In genomic region chr11:19205174-19205573, GRCm38 (mm10) we compare ENCODE assay signal across 11 mouse cellular contexts.
A peak's percentile ranks its signal among the peaks of the same experiment; 100 is the strongest.
DNase-seq lines count a peak whose midpoint lies in the region; ATAC-seq lines count a peak whose summit lies in the region.
"Had no signal": no experiment of that assay in that cellular context is flagged by ENCODE, and none has a peak within 500 bp of the region (broad histone marks: within the 10 kb centered on the region; RNA-seq: fewer than 3 reads in every experiment).

No protein-coding gene starts in this region.

- no peak for ATAC-seq in hindbrain, embryonic 13.5 days (ENCODE audit: low FRiP score)
- ATAC-seq in hindbrain, embryonic 11.5 days (ENCODE audit: low FRiP score), result no peak
- ATAC-seq in hindbrain, embryonic 15.5 days (ENCODE audit: low FRiP score, low read depth), result no peak
- no peak for ATAC-seq in neural tube, embryonic 15.5 days (ENCODE audit: low FRiP score)

- H3K9ac ChIP-seq in hindbrain, embryonic 13.5 days, result no peak overlapping the region
- no peak overlapping the region for H3K9ac ChIP-seq in hindbrain, embryonic 11.5 days (ENCODE audit: low read depth, low read length)
- H3K9ac ChIP-seq in hindbrain, embryonic 15.5 days, result no peak overlapping the region
- no peak overlapping the region for H3K9ac ChIP-seq in neural tube, embryonic 15.5 days (replicated peaks)
- H3K9ac ChIP-seq: liver, embryonic 14.5 days had no signal

- H3K36me3 ChIP-seq in hindbrain, embryonic 13.5 days, result no peaks in the 10 kb centered on the region
- no peaks in the 10 kb centered on the region for H3K36me3 ChIP-seq in hindbrain, embryonic 11.5 days (ENCODE audit: control insufficient read depth, insufficient read depth, low read length)
- no peaks in the 10 kb centered on the region for H3K36me3 ChIP-seq in hindbrain, embryonic 15.5 days
- H3K36me3 ChIP-seq in neural tube, embryonic 15.5 days, result no peaks in the 10 kb centered on the region

- peaks cover 11% of the 10 kb centered on the region for H3K4me1 ChIP-seq in hindbrain, embryonic 13.5 days (replicated peaks)
- H3K4me1 ChIP-seq in hindbrain, embryonic 11.5 days (replicated peaks; ENCODE audit: control insufficient read depth, insufficient read depth, low read length), result no peaks in the 10 kb centered on the region
- H3K4me1 ChIP-seq in hindbrain, embryonic 15.5 days (replicated peaks), result peaks cover 11% of the 10 kb centered on the region
- H3K4me1 ChIP-seq in neural tube, embryonic 15.5 days, result peaks cover 8% of the 10 kb centered on the region

- no peaks in the 10 kb centered on the region for H3K27me3 ChIP-seq in hindbrain, embryonic 13.5 days
- no peaks in the 10 kb centered on the region for H3K27me3 ChIP-seq in hindbrain, embryonic 11.5 days (ENCODE audit: control insufficient read depth, insufficient read depth, low read length)
- no peaks in the 10 kb centered on the region for H3K27me3 ChIP-seq in hindbrain, embryonic 15.5 days
- H3K27me3 ChIP-seq in neural tube, embryonic 15.5 days (replicated peaks), result no peaks in the 10 kb centered on the region

- H3K27ac ChIP-seq in hindbrain, embryonic 13.5 days, result peak overlapping the region; percentile 62; the same call in 1 of the 2 replicates
- no peak overlapping the region for H3K27ac ChIP-seq in hindbrain, embryonic 11.5 days (ENCODE audit: low read depth, low read length)
- H3K27ac ChIP-seq in hindbrain, embryonic 15.5 days (replicated peaks), result peak overlapping the region; percentile 68
- peak overlapping the region; percentile 58 for H3K27ac ChIP-seq in neural tube, embryonic 15.5 days (replicated peaks)
- H3K27ac ChIP-seq: liver, embryonic 14.5 days; macrophage had no signal

- H3K9me3 ChIP-seq in hindbrain, embryonic 13.5 days, result no peaks in the 10 kb centered on the region
- H3K9me3 ChIP-seq in hindbrain, embryonic 11.5 days (ENCODE audit: control insufficient read depth, low read length), result no peaks in the 10 kb centered on the region
- no peaks in the 10 kb centered on the region for H3K9me3 ChIP-seq in hindbrain, embryonic 15.5 days
- H3K9me3 ChIP-seq in neural tube, embryonic 15.5 days (replicated peaks), result no peaks in the 10 kb centered on the region

- DNase-seq in hindbrain, embryonic 11.5 days (ENCODE audit: low spot score), result no peak
- peak; percentile 32 for DNase-seq in retina, postnatal 1 day
- DNase-seq in retina, embryonic 14.5 days (ENCODE audit: low spot score), result no peak
- no peak for DNase-seq in cerebellum, postnatal 36 days
- DNase-seq: cerebellum, adult 11 months; thymus, adult 18-20 months had no signal

- H3K4me2 ChIP-seq in hindbrain, embryonic 13.5 days, result no peak overlapping the region
- no peak overlapping the region for H3K4me2 ChIP-seq in hindbrain, embryonic 11.5 days (replicated peaks; ENCODE audit: low read depth, low read length)
- no peak overlapping the region; the same call in 1 of the 2 replicates for H3K4me2 ChIP-seq in hindbrain, embryonic 15.5 days
- H3K4me2 ChIP-seq in neural tube, embryonic 15.5 days, result 0 out of 2 replicates have a peak overlapping the region, but pooled peaks have one; percentile 13

- H3K4me3 ChIP-seq in hindbrain, embryonic 13.5 days, result no peak overlapping the region
- H3K4me3 ChIP-seq in hindbrain, embryonic 11.5 days (ENCODE audit: low read depth, low read length), result no peak overlapping the region
- H3K4me3 ChIP-seq in hindbrain, embryonic 15.5 days, result no peak overlapping the region
- no peak overlapping the region for H3K4me3 ChIP-seq in neural tube, embryonic 15.5 days (replicated peaks)
